Mouse (Mus musculus): ENCODE data around the gene Akap11.

GRCm38 (mm10) chr14:78530256-78530655, 6.4 kb downstream of the Akap11 start:
- TF ChIP-seq CTCF (IDR thresholded peaks at IDR 0.05; ENCODE audit: low read depth, low read length) (no peak), POLR2A (IDR thresholded peaks at IDR 0.05; ENCODE audit: borderline replicate concordance, low read depth, low read length) (no peak)
